Mouse (Mus musculus) cerebellum, postnatal 10 days (tissue): ENCODE results near the gene Zcwpw1.
"Not testable (repeated sequence)": the region's sequence is repeated elsewhere in the genome, so short reads cannot be mapped to it uniquely, and the experiment has no call there.

Experiments used
- DNase-seq, 2 experiments: peaks; one replicate each; pipeline ENCODE4 v3.0.0; 2021; ENCODE audit warnings: mixed read lengths in 2 of 2

Gene Zcwpw1

DNA sequence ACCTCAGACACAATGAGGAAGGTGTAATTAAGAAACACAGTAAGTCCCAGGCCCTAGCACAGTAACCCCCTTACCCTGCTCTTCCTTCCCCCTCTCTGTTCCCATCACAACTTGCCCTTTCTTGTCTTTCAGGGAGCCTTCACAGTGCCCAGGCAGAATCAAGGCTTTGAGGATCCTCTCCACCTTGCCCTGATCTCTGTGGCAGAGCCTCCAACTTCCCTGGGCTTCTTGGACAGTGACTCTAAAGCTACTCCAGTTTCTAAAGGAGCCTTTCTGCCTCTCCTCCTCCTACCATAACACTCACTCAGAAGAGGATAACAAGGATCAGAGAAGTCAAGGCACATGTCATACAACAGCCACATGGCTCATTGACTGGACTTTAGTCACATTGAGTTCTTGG lies 49.0 kb downstream of the Zcwpw1 start:
- DNase-seq, result no peak

GRCm38 (mm10) chr5:137837110-137837509 lies 49.5 kb downstream of the Zcwpw1 start:
- not testable (repeated sequence) for DNase-seq

DNA sequence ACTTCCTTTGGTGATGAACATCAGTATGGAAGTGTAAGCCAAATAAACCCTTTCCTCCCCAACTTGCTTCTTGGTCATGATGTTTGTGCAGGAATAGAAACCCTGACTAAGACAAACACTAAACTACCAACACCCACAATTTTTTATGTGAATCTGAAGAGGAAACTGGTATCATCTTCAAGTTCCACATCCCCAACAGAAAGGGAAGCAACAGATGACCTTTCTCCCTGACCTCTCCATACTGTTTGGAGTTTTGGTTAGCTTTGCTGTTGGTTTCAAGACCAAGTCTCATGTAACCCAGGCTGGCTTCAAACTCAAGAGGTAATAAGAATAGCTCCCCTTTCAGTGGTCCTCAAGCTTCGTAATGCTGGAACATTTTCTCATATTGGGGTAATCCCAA lies 62.7 kb downstream of the Zcwpw1 start:
- not testable (repeated sequence) for DNase-seq

- DNase-seq, result not testable (repeated sequence)
Measured at GRCm38 (mm10) chr5:137854907-137855306, 67.3 kb downstream of the Zcwpw1 start.

DNA sequence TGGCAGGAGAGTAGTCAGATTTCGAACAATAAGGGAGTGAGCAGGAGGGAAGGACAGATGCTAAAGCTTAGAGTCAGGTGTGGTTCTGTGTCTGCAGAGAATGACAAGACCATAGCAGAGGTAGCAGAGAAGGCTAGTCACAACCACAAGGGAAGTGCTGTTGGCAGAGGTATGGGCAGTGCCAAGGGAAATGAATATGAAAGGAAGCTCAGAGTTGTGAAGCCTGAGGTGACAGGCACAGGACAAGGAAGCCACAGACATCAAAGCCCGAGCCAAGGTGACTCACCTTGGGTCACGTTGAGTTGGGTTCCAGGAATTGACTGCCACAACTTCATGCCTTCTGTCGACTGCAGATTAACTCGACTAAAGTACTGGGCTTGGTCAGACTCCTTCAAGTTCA lies 69.3 kb downstream of the Zcwpw1 start:
- not testable (repeated sequence) for DNase-seq

DNA sequence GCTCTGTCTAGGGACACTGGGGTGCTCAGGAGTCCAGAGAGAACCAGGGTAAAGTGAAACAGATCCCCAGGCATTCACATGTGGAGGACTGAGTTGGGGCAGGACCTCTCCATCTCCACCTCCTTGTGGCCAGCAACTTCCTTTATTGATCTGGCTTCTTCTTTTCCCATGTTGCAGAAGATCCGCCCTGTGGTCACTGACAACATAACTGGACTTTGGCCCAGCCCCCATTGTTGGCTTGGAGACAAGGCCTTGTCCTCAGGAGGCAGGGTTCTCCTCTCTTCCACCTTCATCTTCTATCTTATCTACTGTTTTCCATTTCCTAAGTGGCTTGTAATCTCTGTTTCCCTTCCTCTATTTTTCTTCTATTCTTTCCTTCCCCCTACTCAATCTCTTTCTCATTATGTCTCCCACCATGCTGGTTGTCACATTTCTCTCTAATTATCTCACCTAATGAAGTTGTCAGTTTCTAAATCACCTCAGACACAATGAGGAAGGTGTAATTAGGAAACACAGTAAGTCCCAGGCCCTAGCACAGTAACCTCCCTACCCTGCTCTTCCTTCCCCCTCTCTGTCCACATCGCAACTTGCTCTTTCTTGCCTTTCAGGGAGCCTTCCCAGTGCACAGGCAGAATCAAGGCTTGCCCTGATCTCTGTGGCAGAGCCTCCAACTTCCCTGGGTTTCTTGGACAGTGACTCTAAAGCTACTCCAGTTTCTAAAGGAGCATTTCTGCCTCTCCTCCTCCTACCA lies 70.5 kb downstream of the Zcwpw1 start, which contains the start of gene Pilrb1:
Gene Pilrb1, minus strand, starts transcription at position 147 of the 751 bp plus-strand sequence.
- peak in 1 of 2 experiments; percentile 8 for DNase-seq

DNA sequence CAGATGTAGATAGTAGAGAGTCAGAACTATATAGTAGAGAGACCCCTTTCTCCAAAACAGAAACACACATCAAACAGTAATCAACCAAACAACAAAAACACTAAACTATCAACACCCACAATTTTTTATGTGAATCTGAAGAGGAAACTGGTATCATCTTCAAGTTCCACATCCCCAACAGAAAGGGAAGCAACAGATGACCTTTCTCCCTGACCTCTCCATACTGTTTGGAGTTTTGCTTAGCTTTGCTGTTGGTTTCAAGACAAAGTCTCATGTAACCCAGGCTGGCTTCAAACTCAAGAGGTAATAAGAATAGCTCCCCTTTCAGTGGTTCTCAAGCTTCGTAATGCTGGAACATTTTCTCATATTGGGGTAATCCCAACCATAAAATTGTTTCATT lies 76.4 kb downstream of the Zcwpw1 start:
- DNase-seq, result not testable (repeated sequence)

GRCm38 (mm10) chr5:137868600-137868999 lies 81.0 kb downstream of the Zcwpw1 start:
- not testable (repeated sequence) for DNase-seq

DNA sequence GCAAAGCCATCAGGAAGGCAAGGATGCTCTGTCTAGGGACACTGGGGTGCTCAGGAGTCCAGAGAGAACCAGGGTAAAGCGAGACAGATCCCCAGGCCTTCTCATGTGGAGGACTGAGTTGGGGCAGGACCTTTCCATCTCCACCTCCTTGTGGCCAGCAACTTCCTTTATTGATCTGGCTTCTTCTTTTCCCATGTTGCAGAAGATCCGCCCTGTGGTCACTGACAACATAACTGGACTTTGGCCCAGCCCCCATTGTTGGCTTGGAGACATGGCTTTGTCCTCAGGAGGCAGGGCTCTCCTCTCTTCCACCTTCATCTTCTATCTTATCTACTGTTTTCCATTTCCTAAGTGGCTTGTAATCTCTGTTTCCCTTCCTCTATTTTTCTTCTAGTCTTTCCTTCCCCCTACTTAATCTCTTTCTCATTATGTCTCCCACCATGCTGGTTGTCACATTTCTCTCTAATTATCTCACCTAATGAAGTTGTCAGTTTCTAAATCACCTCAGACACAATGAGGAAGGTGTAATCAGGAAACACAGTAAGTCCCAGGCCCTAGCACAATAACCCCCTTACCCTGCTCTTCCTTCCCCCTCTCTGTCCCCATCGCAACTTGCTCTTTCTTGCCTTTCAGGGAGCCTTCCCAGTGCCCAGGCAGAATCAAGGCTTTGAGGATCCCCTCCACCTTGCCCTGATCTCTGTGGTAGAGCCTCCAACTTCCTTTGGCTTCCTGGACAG lies 84.2 kb downstream of the Zcwpw1 start, which contains the start of gene Pilrb2:
Gene Pilrb2, minus strand, starts transcription at position 172 of the 737 bp plus-strand sequence.
- DNase-seq, result not testable (repeated sequence)
